Mouse (Mus musculus): Measurements from ENCODE around the gene Zic4.

The Zic4 gene

GRCm38 (mm10) chr9:91361856-91362601, at the start of gene Zic4:
Gene Zic4, plus strand, starts transcription at chr9:91362413.
- DNase-seq (ENCODE audit: low read depth in 1 of 2, low spot score in 2 of 2): no peak

- no peak for DNase-seq (ENCODE audit: low read depth in 1 of 2, low spot score in 2 of 2)
These were observed 14.6 kb upstream of the Zic4 start for GRCm38 (mm10) chr9:91347591-91347990.

GRCm38 (mm10) chr9:91348746-91349145, 13.5 kb upstream of the Zic4 start:
- DNase-seq (ENCODE audit: low read depth in 1 of 2, low spot score in 2 of 2): no peak

- no peak for DNase-seq (ENCODE audit: low read depth in 1 of 2, low spot score in 2 of 2)
These were observed 11.9 kb upstream of the Zic4 start for GRCm38 (mm10) chr9:91350211-91350791.

GRCm38 (mm10) chr9:91350861-91351291, 11.3 kb upstream of the Zic4 start:
- DNase-seq (ENCODE audit: low read depth in 1 of 2, low spot score in 2 of 2): no peak

- no peak for DNase-seq (ENCODE audit: low read depth in 1 of 2, low spot score in 2 of 2)
These were observed 10.9 kb upstream of the Zic4 start for GRCm38 (mm10) chr9:91351361-91351760.

GRCm38 (mm10) chr9:91351961-91352411, 10.2 kb upstream of the Zic4 start:
- no peak for DNase-seq (ENCODE audit: low read depth in 1 of 2, low spot score in 2 of 2)

GRCm38 (mm10) chr9:91352786-91353185, 9.4 kb upstream of the Zic4 start:
- DNase-seq (ENCODE audit: low read depth in 1 of 2, low spot score in 2 of 2): no peak

- no peak for DNase-seq (ENCODE audit: low read depth in 1 of 2, low spot score in 2 of 2)
These were observed 8.4 kb upstream of the Zic4 start for GRCm38 (mm10) chr9:91353551-91354433.

GRCm38 (mm10) chr9:91354434-91355269, 7.6 kb upstream of the Zic4 start:
- no peak for DNase-seq (ENCODE audit: low read depth in 1 of 2, low spot score in 2 of 2)

- DNase-seq (ENCODE audit: low read depth in 1 of 2, low spot score in 2 of 2): no peak
These were observed 7.0 kb upstream of the Zic4 start for GRCm38 (mm10) chr9:91355270-91355589.

- DNase-seq (ENCODE audit: low read depth in 1 of 2, low spot score in 2 of 2): no peak
These were observed 6.4 kb upstream of the Zic4 start for GRCm38 (mm10) chr9:91355629-91356352.

GRCm38 (mm10) chr9:91356353-91356740, 5.9 kb upstream of the Zic4 start:
- DNase-seq (ENCODE audit: low read depth in 1 of 2, low spot score in 2 of 2): no peak

GRCm38 (mm10) chr9:91357321-91357720, 4.9 kb upstream of the Zic4 start:
- DNase-seq (ENCODE audit: low read depth in 1 of 2, low spot score in 2 of 2): no peak

GRCm38 (mm10) chr9:91358851-91359687, 3.1 kb upstream of the Zic4 start:
- no peak for DNase-seq (ENCODE audit: low read depth in 1 of 2, low spot score in 2 of 2)

- DNase-seq (ENCODE audit: low read depth in 1 of 2, low spot score in 2 of 2): no peak
These were observed 1.8 kb upstream of the Zic4 start for GRCm38 (mm10) chr9:91360151-91361032.

GRCm38 (mm10) chr9:91361033-91361855, 969 bp upstream of the Zic4 start:
- no peak for DNase-seq (ENCODE audit: low read depth in 1 of 2, low spot score in 2 of 2)

All from monocyte, adult 2 months (primary cell).